Mouse (Mus musculus): ENCODE data around the gene Nkap.
"Not testable (repeated sequence)": the region's sequence is repeated elsewhere in the genome, so short reads cannot be mapped to it uniquely, and the experiment has no call there.

The Nkap gene

DNA sequence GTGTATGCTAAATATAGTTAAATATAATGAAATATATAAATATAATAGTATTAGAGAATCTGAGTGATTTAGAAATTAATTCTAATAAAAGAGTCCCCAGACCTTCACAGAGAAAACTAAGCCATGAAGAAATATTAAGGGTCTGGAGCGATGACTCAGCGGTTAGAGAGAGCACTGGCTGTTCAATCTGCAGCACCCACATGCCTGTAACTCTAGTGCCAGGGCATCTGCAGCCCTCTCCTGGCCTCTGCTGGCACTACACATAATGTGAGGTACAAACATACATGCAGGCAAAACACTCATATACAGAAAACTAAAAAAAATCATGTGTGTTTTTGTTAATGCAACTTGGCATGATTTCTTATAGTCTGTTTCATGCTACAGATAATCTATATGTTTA, 18.4 kb downstream of the Nkap start:
- in situ Hi-C loops (cut with MboI; ENCODE audit: unreplicated experiment in 2 of 2): no loop called here

DNA sequence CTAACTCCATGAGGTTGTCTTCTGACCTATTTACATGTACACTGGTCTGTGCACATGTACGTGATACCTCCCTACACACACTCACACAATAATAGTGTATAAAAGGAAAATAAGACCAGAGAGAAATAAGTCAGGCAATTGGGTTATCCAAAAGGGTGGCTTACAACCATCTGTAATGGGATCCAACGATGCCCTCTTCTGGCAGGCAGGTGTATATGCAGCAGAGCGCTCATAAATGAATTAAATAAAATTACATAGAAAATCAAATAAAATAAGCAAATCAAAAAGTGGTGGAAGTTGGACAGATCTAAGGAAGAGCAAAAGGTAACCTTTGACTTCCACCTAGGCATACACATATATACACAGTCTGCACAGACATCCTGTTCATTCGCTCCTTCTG, 31.2 kb downstream of the Nkap start:
- in situ Hi-C loops (cut with MboI; ENCODE audit: unreplicated experiment in 2 of 2): loop anchor here in 1 of 2 experiments (10.0 kb wide), 1 partner anchor 63 kb away; no protein-coding TSS in a partner anchor

DNA sequence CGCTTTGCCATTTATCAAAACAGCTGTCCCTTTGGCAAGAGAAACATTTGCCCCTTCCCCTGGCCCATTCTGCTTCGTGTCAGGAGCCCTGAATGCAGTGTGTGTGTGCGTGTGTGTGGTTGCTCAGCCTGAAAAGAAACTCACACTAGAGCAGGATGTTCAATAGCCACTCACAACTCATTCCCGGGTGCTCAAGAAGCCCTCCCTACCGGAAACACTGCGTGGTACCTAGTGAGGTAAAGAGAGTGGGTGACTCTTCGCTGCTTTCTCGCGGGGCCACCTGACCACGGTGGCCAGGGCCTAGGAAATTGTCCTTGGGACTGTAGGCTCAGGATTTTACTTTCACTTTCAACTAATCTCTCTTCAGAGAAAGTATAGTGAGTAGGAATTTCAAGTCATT, 34.6 kb downstream of the Nkap start:
- in situ Hi-C loops (cut with MboI; ENCODE audit: unreplicated experiment in 2 of 2): no loop called here

DNA sequence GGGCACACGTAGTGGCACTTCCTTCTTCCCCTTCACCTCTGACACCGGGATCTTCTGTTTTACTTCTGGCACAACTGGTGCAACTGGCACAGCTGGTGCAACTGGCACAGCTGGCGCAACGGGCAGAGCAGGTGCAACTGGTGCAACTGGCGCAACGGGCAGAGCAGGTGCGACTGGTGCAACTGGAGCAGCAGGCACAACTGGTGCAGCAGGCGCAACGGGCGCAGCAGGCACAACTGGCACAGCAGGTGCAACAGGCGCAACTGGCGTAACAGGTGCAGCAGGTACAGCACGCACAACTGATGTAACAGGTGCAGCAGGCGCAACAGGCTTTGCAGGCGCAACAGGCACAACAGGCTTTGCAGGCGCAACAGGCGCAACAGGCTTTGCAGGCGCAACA, 36.5 kb downstream of the Nkap start:
- in situ Hi-C loops (cut with MboI; ENCODE audit: unreplicated experiment in 2 of 2): no loop called here

DNA sequence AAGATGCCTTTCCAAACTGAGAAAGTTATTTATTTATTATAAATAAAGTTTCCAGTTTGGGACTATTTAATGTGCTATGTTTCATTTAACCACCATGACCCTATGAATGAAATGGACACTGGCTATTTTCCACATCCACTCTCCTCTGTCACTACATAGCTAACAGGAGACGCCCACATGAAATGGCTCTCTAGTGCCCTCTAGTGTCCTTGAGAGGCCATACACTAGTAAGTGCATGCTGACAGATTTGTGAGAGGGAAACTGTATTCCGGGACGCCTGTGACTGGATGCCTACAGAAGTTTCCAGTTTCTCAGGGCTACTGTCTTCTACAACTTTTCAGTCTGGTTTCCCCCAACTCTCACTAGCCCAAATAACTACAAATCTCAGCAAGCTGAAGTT, 40.5 kb downstream of the Nkap start:
- in situ Hi-C loops (cut with MboI; ENCODE audit: unreplicated experiment in 2 of 2): no loop called here

DNA sequence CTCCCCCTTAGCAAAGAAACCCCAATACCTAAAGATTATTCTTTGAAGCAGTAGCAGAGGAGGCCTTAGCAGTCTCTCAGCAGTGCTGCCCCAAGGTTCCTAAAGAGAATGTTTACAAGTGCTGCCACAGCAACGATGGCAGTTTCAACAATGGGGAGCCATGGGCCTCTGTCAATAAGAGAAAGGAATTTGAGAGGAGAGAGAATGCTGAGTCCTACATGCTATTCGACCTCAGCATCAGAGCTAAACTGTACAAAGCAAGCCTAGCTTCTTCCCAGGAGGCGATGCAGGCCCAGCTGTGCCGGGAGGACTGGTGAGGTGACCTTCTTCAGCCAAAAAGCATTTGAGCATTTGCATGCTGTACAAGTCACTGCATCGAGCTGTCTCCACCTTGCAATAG, 42.1 kb downstream of the Nkap start, which contains the start of gene Akap14:
Gene Akap14 (minus strand): TSS at position 101 of the 400 bp plus-strand sequence.
- in situ Hi-C loops (cut with MboI; ENCODE audit: unreplicated experiment in 2 of 2): no loop called here

DNA sequence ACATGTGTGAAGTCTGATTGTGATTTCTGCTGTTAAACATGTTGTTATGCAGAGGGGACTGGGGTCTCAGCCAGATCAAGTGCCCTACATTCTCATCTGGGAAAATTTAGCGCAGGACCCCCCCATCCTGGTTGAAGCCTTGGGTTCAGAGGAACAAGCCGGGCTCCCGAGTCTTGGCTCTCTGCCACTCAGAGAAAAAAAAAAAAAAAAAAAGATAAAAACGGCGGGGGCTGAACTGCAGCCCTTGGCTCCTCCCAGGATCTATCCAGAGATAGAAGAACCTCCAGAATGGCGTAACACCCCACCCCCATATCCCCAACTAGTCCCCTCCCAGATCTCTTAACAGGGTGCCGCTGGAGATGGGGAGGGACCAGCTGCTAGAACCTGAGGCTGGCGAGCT, 57.8 kb downstream of the Nkap start:
- in situ Hi-C loops (cut with MboI; ENCODE audit: unreplicated experiment in 2 of 2): not testable (repeated sequence)

DNA sequence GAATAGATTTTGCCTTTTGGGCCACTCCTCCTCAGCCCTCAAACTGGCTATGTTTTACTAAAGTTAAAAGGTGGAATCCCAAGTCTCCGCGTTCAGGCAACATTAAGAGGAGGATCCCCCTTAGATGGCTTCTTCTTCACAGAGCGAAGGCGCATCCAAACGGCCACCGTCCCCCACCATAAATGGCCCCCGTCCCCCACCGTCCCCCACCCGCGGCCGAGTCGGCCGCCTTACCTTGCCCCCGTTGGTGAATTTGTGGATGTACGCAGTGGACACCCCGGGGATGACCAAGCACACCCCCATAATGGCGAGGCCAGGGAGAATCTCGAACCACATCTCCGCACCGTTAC, 64.1 kb downstream of the Nkap start:
- in situ Hi-C loops (cut with MboI; ENCODE audit: unreplicated experiment in 2 of 2): no loop called here

DNA sequence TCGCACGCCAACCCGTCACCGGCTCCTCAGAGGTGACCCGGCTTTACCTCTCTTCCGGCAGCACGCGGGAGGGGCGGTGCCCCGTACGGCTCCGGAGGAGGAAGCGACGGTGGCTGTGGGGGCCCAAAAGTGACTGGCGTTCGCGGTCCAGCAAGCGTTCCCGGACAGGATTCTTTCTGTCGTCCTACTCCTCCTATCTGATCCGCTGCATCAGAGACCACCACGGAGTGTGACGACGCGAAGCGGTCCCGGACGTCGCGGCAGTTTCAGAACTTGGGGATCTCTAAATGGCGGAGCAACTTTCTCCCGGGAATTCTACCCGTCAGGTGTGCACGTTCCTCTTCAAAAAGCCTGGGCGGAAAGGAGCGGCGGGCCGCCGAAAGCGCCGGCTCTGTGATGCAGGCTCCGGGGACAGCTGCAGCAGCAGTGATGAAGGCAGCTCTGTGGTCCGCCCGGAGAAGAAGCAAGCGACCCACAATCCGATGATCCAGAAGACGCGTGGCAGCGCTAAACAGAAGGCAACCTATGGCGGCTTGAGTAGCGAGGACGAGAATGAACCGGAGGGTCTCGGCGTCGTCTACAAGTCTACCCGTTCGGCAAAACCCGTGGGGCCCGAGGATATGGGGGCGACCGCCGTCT, 64.6 kb downstream of the Nkap start, which contains the start of the genes Ndufa1 and Rnf113a1:
Gene Ndufa1 (minus strand): TSS at position 59 of the 639 bp plus-strand sequence.
Gene Rnf113a1 (plus strand): TSS at position 141 of the 639 bp plus-strand sequence.
- in situ Hi-C loops (cut with MboI; ENCODE audit: unreplicated experiment in 2 of 2): no loop called here

DNA sequence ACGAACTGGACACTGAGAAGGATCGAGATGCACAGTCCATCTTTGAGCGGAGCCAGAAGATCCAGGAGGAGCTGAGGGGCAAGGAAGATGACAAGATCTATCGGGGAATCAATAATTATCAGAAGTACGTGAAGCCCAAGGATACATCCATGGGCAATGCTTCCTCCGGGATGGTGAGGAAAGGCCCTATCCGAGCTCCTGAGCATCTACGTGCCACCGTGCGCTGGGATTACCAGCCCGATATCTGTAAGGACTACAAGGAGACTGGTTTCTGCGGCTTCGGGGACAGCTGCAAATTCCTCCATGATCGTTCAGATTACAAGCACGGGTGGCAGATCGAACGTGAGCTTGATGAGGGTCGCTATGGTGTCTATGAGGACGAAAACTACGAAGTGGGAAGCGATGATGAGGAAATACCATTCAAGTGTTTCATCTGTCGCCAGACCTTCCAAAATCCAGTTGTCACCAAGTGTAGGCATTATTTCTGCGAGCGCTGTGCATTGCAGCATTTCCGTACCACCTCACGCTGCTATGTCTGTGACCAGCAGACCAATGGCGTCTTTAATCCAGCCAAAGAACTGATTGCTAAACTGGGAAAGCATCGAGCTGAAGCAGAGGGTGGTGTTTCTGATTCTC, 65.3 kb downstream of the Nkap start:
- in situ Hi-C loops (cut with MboI; ENCODE audit: unreplicated experiment in 2 of 2): no loop called here

DNA sequence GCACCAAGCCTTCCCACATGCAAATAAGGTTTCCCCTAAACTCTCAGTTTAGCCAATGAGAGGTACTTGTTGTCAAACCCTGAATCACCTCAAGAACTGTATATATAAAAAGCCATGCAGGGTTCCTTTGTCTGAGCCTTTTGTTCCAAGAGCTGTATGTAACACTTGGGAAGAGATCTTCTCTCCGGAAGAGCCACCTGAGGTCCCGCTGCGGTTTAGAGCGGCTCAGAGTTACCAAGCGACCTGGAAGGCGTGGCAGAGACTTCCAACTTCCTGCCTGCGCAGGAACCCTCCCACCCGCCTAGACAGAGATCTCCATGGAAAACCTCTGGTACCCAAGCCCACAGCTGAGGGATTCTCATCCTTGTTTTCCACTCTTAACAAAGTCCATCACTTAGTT, 72.1 kb downstream of the Nkap start:
- in situ Hi-C loops (cut with MboI; ENCODE audit: unreplicated experiment in 2 of 2): no loop called here
